Mouse (Mus musculus) kidney, postnatal 0 days (tissue): ENCODE data around the gene Zmym1. TPM values are rescaled to one million over a fixed set of nuclear protein-coding genes. Genes with fewer than 3 reads are reported as not detected.
"Not testable (repeated sequence)": the region's sequence is repeated elsewhere in the genome, so short reads cannot be mapped to it uniquely, and the experiment has no call there.

Experiments used
- ATAC-seq: fragments of 200-750 bp; cut with Nextera tagmentation; replicated peaks from 2 replicates; pipeline ENCODE4 v1.8.0; 2017; ENCODE audit warnings: low read depth, moderate number of reproducible peaks, moderate TSS enrichment, moderate library complexity; ENCODE audit not compliant: low FRiP score
- DNase-seq: peaks from one replicate; pipeline ENCODE4 v3.0.0-alpha.2; 2016; ENCODE audit warnings: low spot score
- H3K27ac ChIP-seq: fragments of 300-500 bp; sonication (generic); 2 replicates; pipeline ENCODE4 v1.5.1; 2014; ENCODE audit warnings: mild to moderate bottlenecking
- H3K27me3 ChIP-seq: fragments of 300-500 bp; sonication (generic); 2 replicates; pipeline ENCODE4 v1.6.1; 2014; ENCODE audit warnings: low read length, mixed read lengths; ENCODE audit not compliant: insufficient read depth
- H3K36me3 ChIP-seq: fragments of 300-500 bp; sonication (generic); 2 replicates; pipeline ENCODE4 v1.6.1; 2014; ENCODE audit warnings: low read length, mixed read lengths; ENCODE audit not compliant: insufficient read depth
- H3K4me1 ChIP-seq: fragments of 300-500 bp; sonication (generic); replicated peaks from 2 replicates; pipeline ENCODE4 v1.6.1; 2014; ENCODE audit warnings: antibody characterized with exemption, low read length, mixed read lengths; ENCODE audit not compliant: insufficient read depth
- H3K4me2 ChIP-seq: fragments of 300-500 bp; sonication (generic); 2 replicates; pipeline ENCODE4 v1.6.1; 2014; ENCODE audit warnings: mild to moderate bottlenecking, low read length, moderate library complexity, mixed read lengths
- H3K4me3 ChIP-seq: fragments of 300-500 bp; sonication (generic); replicated peaks from 2 replicates; pipeline ENCODE4 v1.5.1; 2014; ENCODE audit warnings: low read depth, low read length
- H3K9ac ChIP-seq: fragments of 300-500 bp; sonication (generic); 2 replicates; pipeline ENCODE4 v1.6.1; 2014; ENCODE audit warnings: low read depth, low read length
- H3K9me3 ChIP-seq: fragments of 300-500 bp; sonication (generic); replicated peaks from 2 replicates; pipeline ENCODE4 v1.6.1; 2016; ENCODE audit warnings: low read length, inconsistent platforms, mixed read lengths
- CTCF ChIP-seq: IDR thresholded peaks from 2 replicates; pipeline ENCODE4 v1.5.1; 2016; ENCODE audit warnings: antibody characterized with exemption, low read depth, mild to moderate bottlenecking, moderate library complexity
- WGBS: fragments of 180-500 bp; shearing (Covaris S2); extraction: QIAGEN DNeasy Blood & Tissue Kit; methylation state at CpG from one replicate; pipeline ENCODE4 v1.1.7; 2014; 5-methylcytosine and 5-hydroxymethylcytosine counted together
- polyA plus RNA-seq: library from polyadenylated mRNA; unstranded; fragments of >200 nt; fragmentation: Nextera tagmentation; extraction: Ambion mirVana; gene quantifications from 2 replicates; pipeline ENCODE4 v1.2.1, GENCODE M21; 2015

The Zmym1 gene
- polyA plus RNA-seq, 1 experiment from 2014 or later: 12.6 TPM

DNA sequence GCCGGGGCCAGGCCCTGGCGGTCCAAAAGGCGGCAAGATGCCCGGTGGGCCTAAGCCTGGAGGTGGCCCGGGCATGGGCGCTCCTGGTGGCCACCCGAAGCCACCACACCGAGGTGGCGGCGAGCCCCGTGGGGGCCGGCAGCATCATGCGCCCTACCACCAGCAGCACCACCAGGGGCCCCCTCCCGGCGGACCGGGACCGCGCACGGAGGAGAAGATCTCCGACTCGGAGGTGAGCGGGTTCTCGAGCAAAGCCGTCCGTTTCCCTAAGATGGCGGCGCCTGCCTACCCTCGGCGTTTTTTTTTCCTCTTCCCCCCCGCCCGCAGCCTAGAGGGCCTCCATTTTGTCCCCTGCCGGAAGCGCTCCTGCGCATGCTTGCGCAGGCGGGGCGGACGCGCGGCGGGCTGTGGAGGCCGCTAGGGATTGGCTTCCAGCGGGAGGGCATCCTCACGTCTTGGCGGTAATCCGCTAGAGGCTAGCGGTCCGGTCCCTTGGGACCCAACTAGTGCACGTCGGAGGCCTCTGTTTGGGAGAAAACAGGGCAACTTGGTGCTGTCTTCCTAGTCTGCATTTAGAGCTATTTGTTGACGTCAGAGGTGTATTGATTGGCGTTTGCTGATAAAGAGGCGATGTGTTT is 38.8 kb downstream of the Zmym1 start:
- peak; percentile 82 for ATAC-seq
- peak; percentile 95 for DNase-seq
- under 1% methylated on average over 43 of the region's 53 CpGs for WGBS
- Histone ChIP-seq H3K27ac (peak overlapping the region; percentile 98), H3K36me3 (peaks cover 29% of the 10 kb centered on the region), H3K4me1 (peaks cover 9% of the 10 kb centered on the region; the same call in 1 of the 2 replicates), H3K9ac (peak overlapping the region; percentile 100), H3K4me2 (peak overlapping the region; percentile 78), H3K27me3 (no peaks in the 10 kb centered on the region), H3K9me3 (no peaks in the 10 kb centered on the region), H3K4me3 (peak overlapping the region; percentile 99)
- TF ChIP-seq CTCF: peak; percentile 48; the same call in 1 of the 2 replicates

DNA sequence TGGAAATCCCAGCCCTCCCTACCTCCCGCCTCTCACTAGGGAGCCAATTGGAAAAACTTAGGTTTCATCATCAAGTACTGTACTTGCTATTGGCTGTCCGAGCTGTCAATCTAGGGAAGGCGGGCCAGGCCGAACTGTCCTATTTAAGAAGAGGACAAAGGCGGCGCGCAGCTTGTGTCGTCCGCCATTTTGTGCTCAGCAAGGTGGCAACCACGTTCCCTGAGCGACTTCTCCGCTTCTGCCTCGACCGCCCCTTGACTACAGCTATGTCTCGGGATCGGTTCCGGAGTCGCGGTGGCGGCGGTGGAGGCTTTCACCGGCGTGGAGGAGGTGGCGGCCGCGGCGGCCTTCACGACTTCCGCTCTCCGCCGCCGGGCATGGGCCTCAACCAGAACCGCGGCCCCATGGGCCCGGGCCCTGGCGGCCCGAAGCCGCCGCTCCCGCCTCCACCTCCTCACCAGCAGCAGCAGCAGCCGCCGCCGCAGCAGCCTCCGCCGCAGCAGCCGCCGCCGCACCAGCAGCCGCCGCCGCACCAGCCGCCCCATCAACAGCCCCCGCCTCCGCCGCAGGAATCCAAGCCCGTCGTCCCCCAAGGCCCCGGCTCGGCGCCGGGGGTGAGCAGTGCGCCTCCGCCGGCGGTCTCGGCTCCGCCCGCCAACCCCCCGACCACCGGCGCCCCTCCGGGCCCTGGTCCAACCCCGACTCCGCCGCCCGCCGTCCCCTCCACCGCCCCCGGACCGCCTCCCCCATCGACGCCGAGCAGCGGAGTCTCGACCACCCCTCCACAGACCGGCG is 39.6 kb downstream of the Zmym1 start, which contains the start of gene Sfpq:
Sfpq (plus strand) TSS at position 174 of the 795 bp plus-strand sequence.
- Histone ChIP-seq H3K4me3 (peak within 1 kb of the TSS; percentile 99), H3K36me3 (peaks cover 22% of the 10 kb centered on the region), H3K4me1 (peaks cover 9% of the 10 kb centered on the region; the same call in 1 of the 2 replicates), H3K27me3 (no peaks in the 10 kb centered on the region), H3K9ac (peak within 1 kb of the TSS; percentile 100), H3K4me2 (peak within 1 kb of the TSS; percentile 78), H3K27ac (peak within 1 kb of the TSS; percentile 98), H3K9me3 (no peaks in the 10 kb centered on the region)
- no peak for TF ChIP-seq CTCF
- ATAC-seq (peak; percentile 95), DNase-seq (peak; percentile 99)
- under 1% methylated on average over 63 of the region's 87 CpGs for WGBS

DNA sequence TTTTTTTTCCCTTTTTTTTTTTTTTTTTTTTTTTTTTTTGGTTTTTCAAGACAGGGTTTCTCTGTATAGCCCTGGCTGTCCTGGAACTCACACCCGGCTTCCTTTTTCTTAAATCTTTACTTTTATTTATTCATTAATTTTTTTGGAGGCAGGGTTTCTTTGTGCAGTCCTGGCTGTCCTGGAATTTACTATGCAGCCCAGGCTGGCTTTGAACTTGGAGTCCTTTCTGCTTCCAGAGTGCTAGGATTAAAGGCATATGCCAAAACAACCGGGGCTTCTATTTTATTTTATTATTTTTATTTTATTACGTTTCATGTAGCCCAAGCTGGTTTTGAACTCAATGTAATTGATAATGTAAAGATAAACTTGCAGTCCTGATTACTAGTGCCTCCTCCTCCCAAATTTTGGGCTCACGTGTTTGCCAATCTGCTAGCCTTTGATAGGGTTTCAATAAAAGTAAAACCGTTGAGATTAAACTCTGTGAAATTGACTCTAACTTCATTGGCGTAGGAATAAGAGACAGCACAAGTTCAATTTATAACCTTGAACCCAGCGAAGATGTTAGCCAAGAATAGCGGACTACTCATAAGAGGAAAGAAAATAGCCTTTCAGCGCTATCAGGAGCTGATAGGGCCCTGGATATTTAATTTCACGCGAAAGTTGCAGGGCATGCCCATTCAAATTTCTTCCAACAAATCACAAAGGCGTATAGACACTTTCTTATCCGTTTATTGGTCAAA is 40.4 kb downstream of the Zmym1 start:
- ATAC-seq (no peak), DNase-seq (no peak)
- no peak overlapping the region for H3K27ac ChIP-seq
- peak overlapping the region; percentile 99 for H3K4me3 ChIP-seq
- H3K9ac ChIP-seq: no peak overlapping the region
- H3K36me3 ChIP-seq: peaks cover 16% of the 10 kb centered on the region; the same call in 1 of the 2 replicates
- no peak for TF ChIP-seq CTCF
- H3K9me3 ChIP-seq: no peaks in the 10 kb centered on the region
- H3K4me1 ChIP-seq: peaks cover 9% of the 10 kb centered on the region; the same call in 1 of the 2 replicates
- H3K4me2 ChIP-seq: peak overlapping the region; percentile 48
- no peaks in the 10 kb centered on the region for H3K27me3 ChIP-seq
- 11% methylated on average over 13 of the region's 13 CpGs for WGBS

DNA sequence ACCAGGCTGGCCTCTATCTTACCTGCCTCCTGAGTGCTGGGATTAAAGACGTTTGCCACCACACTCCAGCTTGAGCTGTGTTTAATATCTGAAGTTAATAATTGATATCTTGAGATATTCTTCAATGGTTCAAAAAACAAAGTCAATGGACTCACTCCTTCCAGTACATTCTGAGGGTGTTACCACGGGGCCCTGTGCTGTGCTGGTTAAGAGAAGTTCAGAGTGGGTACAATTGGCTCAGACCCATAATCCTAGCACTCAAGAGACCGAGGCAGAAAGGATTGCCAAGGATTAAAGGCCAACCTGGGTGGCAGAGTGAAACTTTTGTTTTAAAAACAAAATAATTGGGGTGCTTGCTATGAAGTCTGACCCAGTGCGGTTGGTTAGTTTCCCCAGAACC is 44.6 kb downstream of the Zmym1 start:
- 77% methylated on average over 4 of the region's 4 CpGs for WGBS

DNA sequence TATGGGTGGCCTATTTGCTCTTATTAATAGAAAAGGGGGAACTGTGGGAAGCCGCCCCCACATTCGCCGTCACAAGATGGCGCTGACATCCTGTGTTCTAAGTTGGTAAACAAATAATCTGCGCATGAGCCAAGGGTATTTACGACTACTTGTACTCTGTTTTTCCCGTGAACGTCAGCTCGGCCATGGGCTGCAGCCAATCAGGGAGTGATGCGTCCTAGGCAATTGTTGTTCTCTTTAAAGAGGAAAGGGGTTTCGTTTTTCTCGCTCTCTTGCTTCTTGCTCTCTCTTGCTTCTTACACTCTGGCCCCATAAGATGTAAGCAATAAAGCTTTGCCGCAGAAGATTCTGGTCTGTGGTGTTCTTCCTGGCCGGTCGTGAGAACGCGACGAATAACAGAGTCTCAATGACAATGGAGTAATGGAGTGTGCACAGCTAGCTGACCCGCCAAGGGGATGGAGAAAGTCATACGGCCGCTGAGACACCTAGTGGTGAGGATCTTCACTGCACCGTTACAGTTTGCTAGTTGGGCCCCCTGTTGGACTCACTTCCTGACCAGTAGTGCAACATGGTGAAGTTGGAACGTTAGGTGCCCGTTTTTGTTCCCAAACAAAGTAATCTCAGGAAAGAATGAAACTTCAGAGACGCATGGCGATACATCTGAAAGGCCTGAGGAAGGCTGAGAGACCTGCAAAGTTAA is 45.5 kb downstream of the Zmym1 start:
- not testable (repeated sequence) for H3K4me1 ChIP-seq, H3K27me3 ChIP-seq, H3K36me3 ChIP-seq, H3K9me3 ChIP-seq, H3K9ac ChIP-seq
- peak overlapping the region; percentile 73 for H3K27ac ChIP-seq
- DNase-seq (peak; percentile 95), ATAC-seq (peak; percentile 96)
- 0 out of 2 replicates have a peak overlapping the region, but pooled peaks have one; percentile 18 for H3K4me3 ChIP-seq
- peak; percentile 91 for TF ChIP-seq CTCF
- H3K4me2 ChIP-seq: peak overlapping the region; percentile 35; the same call in 1 of the 2 replicates
- 9% methylated on average over 14 of the region's 26 CpGs for WGBS

More for the DNA sequence above, 44.6 kb downstream of the Zmym1 start:
- H3K4me3 ChIP-seq: no peak overlapping the region
- no peaks in the 10 kb centered on the region for H3K4me1 ChIP-seq
- ATAC-seq: no peak
- no peak for TF ChIP-seq CTCF
- H3K27ac ChIP-seq: no peak overlapping the region
- no peak overlapping the region for H3K4me2 ChIP-seq
- H3K9me3 ChIP-seq: no peaks in the 10 kb centered on the region
- DNase-seq: no peak
- H3K9ac ChIP-seq: no peak overlapping the region
- no peaks in the 10 kb centered on the region for H3K36me3 ChIP-seq
- no peaks in the 10 kb centered on the region for H3K27me3 ChIP-seq
